Mouse (Mus musculus) embryonic stem cell, embryonic (primary cell): ENCODE measurements around the gene Ugt1a6a.
"Not testable (repeated sequence)": the region's sequence is repeated elsewhere in the genome, so short reads cannot be mapped to it uniquely, and the experiment has no call there.

Experiments used
- CTCF ChIA-PET, 4 experiments: fragments of 300-600 bp in 2 of 4; fragments of 350-600 bp in 2 of 4; sonication (Branson Sonifier 250); formaldehyde crosslinking; loops; one replicate each; lab custom pipeline; 2022; ENCODE audit warnings: inconsistent platforms in 2 of 4; lab: Charles Lee
- POLR2A ChIA-PET, 4 experiments: fragments of 300-600 bp in 2 of 4; fragments of 350-600 bp in 2 of 4; sonication (Branson Sonifier 250); formaldehyde crosslinking; loops; one replicate each; lab custom pipeline; 2022; ENCODE audit warnings: antibody characterized with exemption in 4 of 4, inconsistent platforms in 1 of 4; lab: Charles Lee

Gene Ugt1a6a

DNA sequence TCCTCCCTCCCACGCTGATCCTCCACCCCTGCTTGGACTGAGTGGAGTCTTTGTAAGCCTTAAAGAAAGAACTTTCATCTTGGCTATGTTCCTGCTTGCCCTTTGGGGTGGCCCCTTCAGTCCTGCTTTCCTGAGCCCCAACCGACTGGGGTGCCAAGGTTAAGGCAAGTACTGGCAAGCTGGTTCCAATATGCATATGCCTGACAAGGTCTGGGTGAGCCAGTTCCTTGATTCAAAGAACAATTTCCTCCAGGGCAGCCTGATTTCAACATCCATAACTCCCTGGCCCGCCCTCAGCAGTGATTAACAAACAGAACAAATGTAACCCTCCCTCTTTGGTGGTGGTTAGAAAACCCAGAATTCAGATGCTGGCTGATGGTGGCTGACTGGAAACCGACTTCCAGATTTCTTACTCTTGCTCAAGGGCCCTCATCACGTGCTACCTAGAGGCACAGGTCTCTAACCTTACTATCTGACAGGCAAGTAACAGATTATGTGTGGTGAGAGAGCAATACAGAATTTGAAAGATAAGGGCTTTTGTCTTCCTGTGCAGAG, at the start of gene Ugt1a6a:
Ugt1a6a (plus strand) TSS at position 353 of the 555 bp plus-strand sequence.
- POLR2A ChIA-PET, CTCF ChIA-PET: not testable (repeated sequence)

DNA sequence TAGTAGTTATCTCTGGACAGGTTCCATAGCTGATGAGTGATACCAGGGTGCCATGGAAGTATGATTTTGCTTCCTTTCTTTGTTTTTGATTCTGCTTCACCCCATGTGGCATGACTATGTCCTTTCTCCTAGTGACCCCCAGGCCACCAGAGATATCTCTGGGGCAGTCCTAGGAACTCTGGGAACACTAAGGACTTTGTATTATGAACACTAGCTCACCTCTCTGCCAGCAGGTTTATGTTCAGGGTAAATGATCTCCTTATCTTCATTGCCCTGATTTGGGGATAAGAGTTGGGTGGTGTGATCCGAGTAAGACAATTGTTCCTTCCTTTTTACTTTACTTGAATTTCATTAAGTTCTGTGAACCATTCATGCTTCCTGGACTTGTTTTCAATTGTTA, 48.5 kb upstream of the Ugt1a6a start:
- POLR2A ChIA-PET = interaction anchor here in 1 of 4 experiments (0.5 to 0.6 kb wide), 2 partner anchors 16 to 326 kb away, joined by 4 to 5 read pairs; partner anchors contain the start of gene Ugt1a9
- CTCF ChIA-PET = interaction anchor here in 2 of 4 experiments (0.6 to 1.2 kb wide), 8 partner anchors 9 to 216 kb away, joined by 3 to 4 read pairs (median 3); partner anchors contain the start of genes Hjurp (in 1 of the 2), Trpm8 (in 1 of the 2) and Ugt1a7c (in 1 of the 2)

DNA sequence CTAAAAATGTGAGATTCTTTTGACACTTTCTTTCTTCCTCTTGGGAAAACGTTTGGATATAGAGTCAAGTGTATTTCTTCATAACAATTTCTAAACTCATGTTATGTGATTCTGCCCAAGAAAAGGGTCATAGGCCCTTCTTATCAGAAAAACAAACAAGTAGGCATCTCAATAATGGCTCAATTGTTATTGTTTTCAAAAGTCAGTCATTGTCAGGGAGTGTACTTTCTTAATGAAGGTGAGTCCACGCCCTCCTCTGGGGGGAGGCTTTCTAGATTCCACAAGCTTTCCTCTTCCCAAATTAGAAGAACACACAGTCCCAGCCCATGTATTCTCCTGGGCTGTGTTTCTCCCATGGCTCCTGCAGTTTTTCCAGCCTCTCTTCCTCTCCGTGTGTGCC, 47.1 kb upstream of the Ugt1a6a start, which contains the start of gene Ugt1a8:
Ugt1a8 (plus strand) TSS at position 301 of the 400 bp plus-strand sequence.
- ChIA-PET CTCF (no interaction called here), POLR2A (interaction anchor here in 1 of 4 experiments (0.6 kb wide), 1 partner anchor 82 kb away, joined by 3 read pairs; no protein-coding TSS in a partner anchor)

DNA sequence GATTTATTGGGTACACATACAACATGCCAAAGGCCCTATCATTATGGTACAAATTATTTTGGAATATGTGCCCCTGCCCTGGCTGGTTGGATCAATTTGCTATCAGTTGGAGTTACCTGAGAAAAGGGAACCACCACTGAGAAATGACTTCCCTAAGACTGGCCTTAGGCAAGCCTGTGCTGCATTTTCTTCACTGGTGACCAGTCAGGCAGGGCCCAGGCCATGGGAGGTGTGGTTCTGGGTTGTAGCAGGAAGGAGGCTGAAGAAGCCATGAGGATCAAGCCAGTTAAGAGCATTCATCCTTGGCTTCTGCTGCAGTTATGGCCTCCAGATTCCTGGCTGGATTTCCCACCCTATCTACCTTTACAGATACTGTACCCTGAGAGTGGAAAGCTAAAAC, 42.3 kb upstream of the Ugt1a6a start:
- CTCF ChIA-PET = no interaction called here
- POLR2A ChIA-PET = no interaction called here

DNA sequence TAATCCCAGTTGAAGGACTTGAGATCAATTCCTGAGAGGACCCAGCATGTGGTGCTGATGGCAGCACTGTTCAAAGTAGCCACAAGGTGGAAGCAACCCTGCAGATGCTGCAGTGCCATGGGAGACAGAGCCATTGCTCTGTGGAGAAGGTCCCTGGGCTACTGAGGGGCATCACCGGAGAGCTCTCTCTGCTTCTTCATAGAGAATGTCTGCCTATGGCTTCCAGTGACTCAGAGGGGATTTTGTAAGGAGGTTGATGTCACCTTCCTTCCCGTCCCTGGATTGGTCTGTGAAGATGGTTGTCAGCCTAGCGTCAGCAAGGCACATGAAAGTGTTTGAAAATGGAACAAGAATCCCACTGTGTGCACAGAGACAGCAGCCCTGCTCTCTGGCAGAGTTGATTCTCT, 40.3 kb upstream of the Ugt1a6a start:
- POLR2A ChIA-PET = not testable (repeated sequence)
- CTCF ChIA-PET = interaction anchor here in 2 of 4 experiments (0.6 to 1.5 kb wide), 3 partner anchors 9 to 193 kb away, joined by 3 to 4 read pairs (median 3); no protein-coding TSS in a partner anchor

DNA sequence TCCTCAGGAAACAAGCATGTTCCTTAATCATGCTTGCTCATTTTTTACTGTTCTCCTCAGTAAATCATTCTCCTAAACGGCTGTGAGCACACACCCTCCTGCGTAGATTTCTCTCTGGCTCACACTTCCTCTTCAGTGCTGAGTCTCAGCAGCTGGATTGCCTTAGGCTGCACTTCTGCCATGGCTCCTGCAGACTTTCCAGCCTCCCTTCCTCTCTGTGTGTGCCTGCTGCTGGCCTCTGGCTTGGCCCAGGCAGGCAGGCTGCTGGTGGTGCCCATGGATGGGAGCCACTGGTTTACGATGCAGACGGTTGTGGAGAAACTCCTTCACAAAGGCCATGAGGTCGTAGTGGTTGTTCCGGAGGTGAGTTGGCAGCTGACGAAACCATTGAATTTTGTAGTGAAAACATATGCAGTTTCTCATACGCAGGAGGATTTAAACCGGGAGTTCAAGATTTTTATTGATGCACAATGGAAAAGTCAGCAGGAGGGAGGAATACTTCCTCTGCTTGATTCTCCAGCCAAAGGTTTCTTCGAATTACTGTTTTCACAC, 39.6 kb upstream of the Ugt1a6a start, which contains the start of gene Ugt1a7c:
Ugt1a7c (plus strand) TSS at position 122 of the 552 bp plus-strand sequence.
- ChIA-PET POLR2A (no interaction called here), CTCF (interaction anchor here in 1 of 4 experiments (1.5 kb wide), 1 partner anchor 9 kb away, joined by 4 read pairs; no protein-coding TSS in a partner anchor)

DNA sequence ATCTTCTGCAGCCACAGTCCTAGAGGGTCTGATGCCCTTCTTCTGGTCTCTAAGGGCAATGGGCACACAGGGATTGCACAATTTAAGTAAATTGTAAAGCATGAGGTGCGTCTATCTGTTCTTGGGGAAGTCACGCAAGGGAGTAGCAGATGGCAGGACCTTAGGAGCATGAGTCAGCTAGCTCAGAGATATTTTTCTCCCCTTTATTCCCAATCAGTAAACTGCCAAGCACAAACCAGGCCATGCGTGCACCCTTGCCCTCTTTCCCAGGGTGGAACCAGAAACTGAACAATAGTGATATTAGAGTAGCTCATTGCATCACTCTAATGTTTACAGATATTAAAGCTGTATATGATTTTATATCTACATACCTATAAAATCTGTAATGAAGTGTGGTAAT, 36.1 kb upstream of the Ugt1a6a start:
- CTCF ChIA-PET = interaction anchor here in 1 of 4 experiments (0.6 kb wide), 1 partner anchor 554 kb away, joined by 4 read pairs; no protein-coding TSS in a partner anchor
- POLR2A ChIA-PET = not testable (repeated sequence)

DNA sequence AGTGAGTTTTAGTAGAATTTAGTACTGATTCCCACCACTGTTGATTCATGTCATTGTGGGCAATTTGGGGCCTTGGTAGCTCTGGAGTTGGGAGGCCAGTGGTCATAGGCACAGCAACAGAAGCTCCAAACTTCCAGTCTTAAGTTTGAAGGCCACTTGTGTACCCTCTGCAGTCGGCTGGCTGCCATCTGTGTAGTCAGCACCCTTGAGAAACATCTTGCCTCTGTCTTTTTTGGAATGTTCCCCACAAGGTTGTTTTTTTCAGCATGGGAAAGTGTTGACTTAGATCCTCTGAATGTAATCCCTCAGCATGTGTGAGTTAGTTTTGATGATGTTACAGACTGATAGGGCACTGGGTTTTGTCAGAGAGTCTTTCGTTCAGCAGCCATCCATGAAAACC, 34.9 kb upstream of the Ugt1a6a start:
- CTCF ChIA-PET = interaction anchor here in 1 of 4 experiments (0.6 kb wide), 1 partner anchor 267 kb away, joined by 3 read pairs; no protein-coding TSS in a partner anchor
- POLR2A ChIA-PET = not testable (repeated sequence)

DNA sequence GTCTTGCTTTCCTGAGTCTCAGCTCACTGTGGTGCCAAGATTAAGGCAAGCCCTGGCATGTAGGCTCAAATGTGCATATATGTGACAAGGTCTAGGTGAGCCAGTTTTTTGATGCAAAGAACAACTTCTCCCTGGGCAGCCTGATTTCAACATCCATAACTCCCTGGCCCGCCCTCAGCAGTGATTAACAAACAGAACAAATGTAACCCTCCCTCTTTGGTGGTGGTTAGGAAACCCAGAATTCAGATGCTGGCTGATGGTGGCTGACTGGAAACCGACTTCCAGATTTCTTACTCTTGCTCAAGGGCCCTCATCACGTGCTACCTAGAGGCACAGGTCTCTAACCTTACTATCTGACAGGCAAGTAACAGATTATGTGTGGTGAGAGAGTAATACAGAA, 31.6 kb upstream of the Ugt1a6a start, which contains the start of gene Ugt1a6b:
Ugt1a6b (plus strand) TSS at position 234 of the 400 bp plus-strand sequence.
- POLR2A ChIA-PET, CTCF ChIA-PET: not testable (repeated sequence)

DNA sequence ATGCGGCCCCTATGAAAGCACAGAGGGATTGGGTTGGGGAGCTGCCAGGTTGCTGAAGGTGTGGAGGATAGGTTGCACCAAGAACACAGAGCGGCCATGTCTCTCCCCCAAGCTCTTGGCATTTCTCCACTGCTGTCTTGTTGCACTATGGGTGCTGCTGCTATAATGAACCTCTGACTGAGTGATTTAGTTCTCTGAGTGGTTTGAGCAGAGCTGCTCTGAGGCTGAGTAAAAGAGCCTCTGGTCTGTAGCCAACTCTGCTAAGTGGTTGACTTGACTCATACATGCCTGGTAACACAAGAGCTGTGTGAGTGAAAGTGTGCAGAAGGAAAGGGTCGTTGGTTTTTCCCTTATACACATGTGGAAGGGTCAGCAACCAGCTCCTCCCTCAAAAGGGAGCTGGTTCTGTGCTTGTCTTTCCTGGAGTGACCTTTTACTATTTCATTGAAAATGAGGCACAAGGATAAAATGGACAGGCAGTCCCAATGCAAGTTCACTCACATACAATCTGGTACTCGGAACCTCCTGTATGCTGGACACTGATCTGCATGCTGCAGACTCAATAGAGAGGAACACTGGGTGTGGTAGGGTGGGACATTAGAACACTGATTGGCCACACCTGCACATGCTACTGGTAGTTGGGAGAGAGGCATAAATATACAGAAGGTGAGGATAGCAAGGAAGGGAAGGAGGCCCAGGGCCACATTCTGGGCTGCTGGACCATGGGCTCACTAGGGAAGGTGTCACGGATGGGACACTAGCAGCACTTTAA, 30.7 kb upstream of the Ugt1a6a start:
- CTCF ChIA-PET = interaction anchor here in 2 of 4 experiments (0.6 to 0.7 kb wide), 2 partner anchors 65 to 340 kb away, joined by 3 to 7 read pairs; no protein-coding TSS in a partner anchor
- POLR2A ChIA-PET = interaction anchor here in 1 of 4 experiments (0.7 kb wide), 1 partner anchor 32 kb away, joined by 3 read pairs; no protein-coding TSS in a partner anchor

DNA sequence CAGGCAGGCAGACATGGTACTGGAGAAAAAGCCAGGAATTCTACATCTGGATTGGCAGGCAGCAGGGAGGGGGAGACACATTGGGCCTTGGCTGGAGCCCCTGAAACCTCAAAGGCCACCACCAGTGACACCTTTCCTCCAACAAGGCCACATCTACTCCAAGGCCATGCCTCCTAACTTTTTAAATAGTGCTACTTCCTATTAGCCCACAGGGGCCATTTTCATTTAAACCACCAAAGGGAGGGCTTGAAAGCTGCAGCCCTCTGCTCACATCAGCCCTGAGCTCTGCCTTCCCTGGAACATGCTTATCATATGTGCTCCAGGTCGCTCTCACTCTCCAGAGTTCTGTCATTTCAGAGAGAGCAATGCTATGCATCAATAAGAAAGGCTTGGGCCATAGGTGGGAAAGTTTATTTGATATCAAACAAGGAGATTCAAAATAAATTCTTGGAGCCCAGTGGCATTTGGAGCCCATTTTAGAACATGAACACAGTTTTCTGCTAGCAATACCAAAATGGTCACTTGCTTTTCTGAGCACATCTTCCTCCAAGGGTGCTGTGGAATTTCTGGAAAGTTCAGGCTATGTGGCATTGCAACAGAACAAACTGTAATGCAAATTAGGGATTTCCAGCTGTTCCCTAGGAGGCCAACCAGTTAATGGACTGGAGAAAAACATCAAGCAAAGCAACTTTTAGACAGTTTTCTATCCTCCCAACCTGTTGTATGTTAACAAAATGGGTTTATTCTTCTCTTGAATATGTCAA, 29.8 kb upstream of the Ugt1a6a start:
- CTCF ChIA-PET = interaction anchor here in 2 of 4 experiments (0.6 to 0.7 kb wide), 2 partner anchors 64 to 339 kb away, joined by 3 to 7 read pairs; no protein-coding TSS in a partner anchor
- POLR2A ChIA-PET = interaction anchor here in 1 of 4 experiments (0.7 kb wide), 1 partner anchor 31 kb away, joined by 3 read pairs; no protein-coding TSS in a partner anchor

DNA sequence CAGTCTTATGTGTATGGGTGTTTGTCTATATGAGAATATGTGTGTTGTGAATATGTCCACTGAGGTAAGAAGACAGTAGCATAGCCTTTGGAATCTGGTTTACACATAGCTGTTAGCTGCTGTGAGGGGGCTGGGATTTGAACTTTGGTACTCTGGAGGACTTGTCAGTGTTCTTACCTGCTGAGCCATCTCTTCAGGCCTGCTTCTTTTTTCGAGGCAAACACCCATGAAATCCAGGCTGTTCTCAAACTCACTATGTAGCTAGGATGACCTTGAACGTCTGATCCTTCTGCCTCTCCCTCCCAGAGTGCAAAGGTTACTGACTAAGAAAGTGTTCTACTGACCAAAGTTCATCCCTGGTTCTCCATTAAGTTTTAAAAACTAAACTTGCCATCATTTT, 29.0 kb upstream of the Ugt1a6a start:
- POLR2A ChIA-PET = no interaction called here
- CTCF ChIA-PET = interaction anchor here in 1 of 4 experiments (0.7 kb wide), 1 partner anchor 32 kb away, joined by 3 read pairs; no protein-coding TSS in a partner anchor

DNA sequence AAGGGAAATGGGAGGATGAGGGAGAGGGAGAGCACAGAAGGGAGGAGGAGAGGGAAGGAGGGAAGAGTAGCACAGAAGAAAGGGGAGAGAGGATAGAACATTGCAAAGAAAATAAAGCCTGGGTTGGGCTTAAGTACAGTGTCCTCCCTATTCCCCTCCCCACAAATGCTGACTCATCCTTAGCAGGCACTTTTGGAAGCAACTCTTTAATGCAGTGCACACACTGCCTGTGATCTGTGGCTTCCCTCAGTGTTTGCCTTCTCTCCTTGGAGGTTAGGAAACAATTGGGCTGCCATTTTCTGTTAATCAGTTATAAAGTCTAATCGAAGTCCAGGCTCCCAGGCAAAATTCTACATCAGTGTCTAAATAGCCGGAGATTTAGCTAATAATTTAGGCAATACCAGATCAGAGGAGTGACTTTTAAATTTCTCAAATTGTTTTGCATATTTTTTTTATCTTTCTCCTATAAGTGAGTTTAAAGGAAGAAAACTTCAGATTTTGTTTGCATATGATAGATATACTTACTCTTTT, 25.5 kb upstream of the Ugt1a6a start:
- POLR2A ChIA-PET = not testable (repeated sequence)

DNA sequence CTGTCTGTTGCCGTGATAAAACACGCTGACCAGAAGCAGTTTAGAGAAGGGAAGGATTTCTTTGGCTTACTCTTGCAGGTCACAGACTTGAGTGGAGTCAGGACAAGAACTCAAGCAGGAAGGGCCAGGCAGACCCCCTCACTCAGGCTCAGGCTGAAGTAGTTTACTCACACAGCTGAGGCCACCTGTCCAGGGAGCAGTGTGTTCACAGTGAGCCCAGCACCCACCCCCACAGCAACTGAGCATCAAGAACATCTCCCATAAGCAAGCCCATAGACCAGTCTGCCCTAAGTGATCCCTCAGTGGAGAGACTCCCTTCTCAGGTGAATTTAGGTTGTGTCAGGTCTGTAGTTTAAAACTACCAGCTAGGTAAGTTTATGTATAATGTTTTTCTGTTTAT, 25.0 kb upstream of the Ugt1a6a start:
- POLR2A ChIA-PET = not testable (repeated sequence)

More for the DNA sequence above, 25.5 kb upstream of the Ugt1a6a start:
- CTCF ChIA-PET = not testable (repeated sequence)

DNA sequence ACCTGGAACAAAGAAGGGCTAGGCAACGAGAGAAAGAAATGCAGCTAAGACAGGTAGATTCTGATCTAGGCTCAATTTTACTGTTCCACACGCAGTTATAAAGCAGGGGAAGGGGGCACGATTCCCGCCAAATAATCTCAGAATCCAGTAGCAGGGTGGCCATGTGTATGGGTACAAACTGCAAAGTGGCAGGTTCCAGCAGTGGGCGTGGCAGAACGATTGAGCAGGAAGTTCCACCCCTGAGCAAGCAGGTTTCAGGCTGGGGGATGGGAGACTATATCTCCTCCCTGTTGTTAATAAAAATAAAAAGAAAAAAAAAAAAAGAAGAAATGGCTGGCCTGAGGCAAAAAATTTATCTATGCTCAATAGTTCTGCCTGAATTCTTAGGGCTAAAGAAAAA, 21.8 kb upstream of the Ugt1a6a start:
- POLR2A ChIA-PET, CTCF ChIA-PET: not testable (repeated sequence)

More for the DNA sequence above, 25.0 kb upstream of the Ugt1a6a start:
- CTCF ChIA-PET = not testable (repeated sequence)

DNA sequence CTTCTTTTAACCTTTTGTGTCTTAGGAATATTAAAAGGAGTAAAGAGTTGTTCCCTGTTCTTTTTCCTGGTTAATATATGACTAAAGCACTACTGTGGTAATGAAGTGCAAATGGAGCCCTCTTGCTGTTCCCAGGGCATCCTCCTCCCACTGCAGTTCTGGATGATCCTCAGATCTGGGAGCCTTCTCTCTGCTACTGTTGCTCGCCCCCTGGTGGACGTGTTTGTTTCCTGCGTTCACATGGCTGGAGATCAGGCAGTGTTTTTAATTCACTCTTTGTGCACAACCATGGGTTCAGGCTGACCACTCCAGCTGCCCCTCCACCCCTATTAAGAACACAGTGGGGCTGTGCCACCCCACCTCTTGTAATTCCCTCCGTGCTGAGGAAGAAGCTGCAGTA, 14.1 kb upstream of the Ugt1a6a start:
- POLR2A ChIA-PET = not testable (repeated sequence)
- CTCF ChIA-PET = interaction anchor here in 2 of 4 experiments (0.9 to 1.4 kb wide), 2 partner anchors 35 to 167 kb away, joined by 3 to 4 read pairs; no protein-coding TSS in a partner anchor

DNA sequence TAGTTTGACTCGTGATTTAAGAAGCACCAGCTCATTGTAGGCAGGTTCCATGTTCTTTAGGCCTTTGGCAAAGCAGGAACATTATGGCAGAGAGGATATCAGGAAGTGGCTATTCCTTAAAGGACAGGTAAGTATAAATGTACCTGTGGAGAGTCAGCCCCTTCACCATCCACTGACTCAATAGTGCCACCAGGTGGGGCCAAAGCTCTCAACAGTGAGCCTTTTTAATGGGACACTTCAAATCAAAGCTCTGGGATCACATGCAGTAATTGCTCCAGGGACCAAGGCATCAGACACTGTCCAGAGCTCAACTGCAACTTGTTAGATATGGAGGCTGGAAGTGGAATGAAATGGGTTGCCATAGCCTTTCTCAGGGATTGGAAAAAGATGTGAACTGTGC, 13.1 kb upstream of the Ugt1a6a start:
- POLR2A ChIA-PET = not testable (repeated sequence)
- CTCF ChIA-PET = interaction anchor here in 2 of 4 experiments (0.9 to 1.4 kb wide), 2 partner anchors 36 to 166 kb away, joined by 3 to 4 read pairs; no protein-coding TSS in a partner anchor
